17 mouse cellular contexts compared by ENCODE assay signal in the genomic region with DNA sequence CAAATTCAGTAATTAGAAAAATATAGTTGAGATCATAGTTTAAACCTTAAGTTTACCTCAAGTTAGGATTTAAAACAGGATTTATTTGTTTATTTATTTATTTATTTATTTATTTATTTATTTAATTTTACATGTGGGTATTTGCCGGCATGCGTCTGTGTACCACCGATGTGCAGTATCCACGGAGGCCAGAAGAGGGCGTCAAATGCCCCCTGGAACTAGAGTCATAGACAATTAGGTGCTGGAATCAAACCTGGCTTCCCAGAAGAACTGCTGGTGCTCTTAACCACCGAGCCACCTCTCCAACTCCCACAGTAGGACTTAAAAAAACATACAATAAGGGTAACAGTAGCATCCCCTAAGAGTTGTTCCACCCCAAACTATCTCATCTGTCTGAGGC.
A peak's percentile ranks its signal among the peaks of the same experiment; 100 is the strongest.
DNase-seq lines count a peak whose midpoint lies in the region; ATAC-seq and TF ChIP-seq lines count a peak whose summit lies in the region.
"Had no signal": no experiment of that assay in that cellular context is flagged by ENCODE, and none has a peak within 500 bp of the region (broad histone marks: within the 10 kb centered on the region; RNA-seq: fewer than 3 reads in every experiment).

No protein-coding gene starts in this region.

- intact Hi-C loops in left cerebral cortex, adult 2 months (cut with DNase I): no loop called here

- ATAC-seq in stomach, postnatal 0 days (ENCODE audit: low FRiP score, low TSS enrichment): no peak
- ATAC-seq: midbrain, embryonic 15.5 days had no signal

- DNase-seq in left cerebral cortex, adult 2 months (ENCODE audit: extremely low spot score in 1 of 2, low spot score in 2 of 2): no peak
- DNase-seq in left cerebral cortex, adult 9 months (ENCODE audit: low spot score in 2 of 2): no peak
- DNase-seq in thymus, postnatal 25 days: peak; percentile 18
- DNase-seq in thymus, postnatal 0 days (ENCODE audit: low spot score): no peak
- peak; percentile 42 for DNase-seq in MEL (ENCODE audit: low read depth, low spot score)
- no peak for DNase-seq in stomach, postnatal 0 days (ENCODE audit: low spot score)
- DNase-seq in retina, postnatal 1 day: no peak
- DNase-seq: cerebellum, postnatal 14 days; gastrocnemius, postnatal 36 days; kidney, adult 11 months had no signal

- H3K4me2 ChIP-seq in stomach, postnatal 0 days (replicated peaks; ENCODE audit: low read depth): no peak overlapping the region
- H3K4me2 ChIP-seq: heart, embryonic 13.5 days; liver, embryonic 15.5 days; midbrain, embryonic 15.5 days; neural tube, embryonic 12.5 days; stomach, embryonic 15.5 days had no signal

- no peaks in the 10 kb centered on the region for H3K79me2 ChIP-seq in MEL (ENCODE audit: control insufficient read depth, insufficient read depth, low read length, poor library complexity)

- TF ChIP-seq CTCF in left cerebral cortex, adult 2 months (IDR thresholded peaks at IDR 0.05): peak; percentile 32
- peak; percentile 39 to 70 (median 55); a peak in 5 of 6 replicates for TF ChIP-seq CTCF in MEL (IDR thresholded peaks at IDR 0.05 in 2 of 3, conservative IDR thresholded peaks at IDR 0.05 in 1 of 3; ENCODE audit: control insufficient read depth in 1 of 3, insufficient read depth in 1 of 3, low read depth in 2 of 3, low read length in 3 of 3, poor library complexity in 1 of 3, severe bottlenecking in 1 of 3)
- TF ChIP-seq CTCF in stomach, postnatal 0 days (IDR thresholded peaks at IDR 0.05; ENCODE audit: low read depth): peak; percentile 34; the same call in 1 of the 2 replicates

- no peak overlapping the region for H3K27ac ChIP-seq in left cerebral cortex, adult 2 months
- H3K27ac ChIP-seq in MEL (ENCODE audit: control insufficient read depth, low read depth, low read length): no peak overlapping the region
- H3K27ac ChIP-seq in stomach, postnatal 0 days (replicated peaks): no peak overlapping the region
- H3K27ac ChIP-seq: embryonic facial prominence, embryonic 10.5 days; heart, embryonic 13.5 days; hindbrain, embryonic 10.5 days; liver, embryonic 15.5 days; midbrain, embryonic 15.5 days; neural tube, embryonic 12.5 days; stomach, embryonic 15.5 days had no signal

- TF ChIP-seq EP300 in MEL (IDR thresholded peaks at IDR 0.05; ENCODE audit: low read depth in 1 of 2, low read length in 2 of 2): no peak
- TF ChIP-seq EP300 in stomach, postnatal 0 days (optimal IDR thresholded peaks at IDR 0.05): no peak

- H3K36me3 ChIP-seq in MEL (ENCODE audit: control insufficient read depth in 1 of 2, insufficient read depth in 2 of 2, low read length in 2 of 2): no peaks in the 10 kb centered on the region
- no peaks in the 10 kb centered on the region for H3K36me3 ChIP-seq in stomach, postnatal 0 days (ENCODE audit: control insufficient read depth, insufficient read depth, low read length)
- H3K36me3 ChIP-seq: embryonic facial prominence, embryonic 10.5 days; heart, embryonic 13.5 days; hindbrain, embryonic 10.5 days; liver, embryonic 15.5 days; midbrain, embryonic 15.5 days; neural tube, embryonic 12.5 days; stomach, embryonic 15.5 days had no signal

- no peaks in the 10 kb centered on the region for H3K9me3 ChIP-seq in MEL (replicated peaks; ENCODE audit: insufficient read depth, low read length)
- no peaks in the 10 kb centered on the region for H3K9me3 ChIP-seq in stomach, postnatal 0 days (ENCODE audit: control insufficient read depth, low read length)
- H3K9me3 ChIP-seq: embryonic facial prominence, embryonic 10.5 days; heart, embryonic 13.5 days; hindbrain, embryonic 10.5 days; liver, embryonic 15.5 days; midbrain, embryonic 15.5 days; neural tube, embryonic 12.5 days; stomach, embryonic 15.5 days had no signal

- 64% methylated on average over 6 of the region's 6 CpGs for WGBS in stomach, postnatal 0 days

- TF ChIP-seq POLR2A in MEL (IDR thresholded peaks at IDR 0.05; ENCODE audit: control insufficient read depth in 1 of 2, insufficient read depth in 1 of 2, low read depth in 1 of 2, low read length in 2 of 2, poor library complexity in 1 of 2): no peak

- H3K27me3 ChIP-seq in MEL (ENCODE audit: control insufficient read depth in 1 of 2, insufficient read depth in 2 of 2, low read length in 2 of 2): peaks cover 17 to 25% of the 10 kb centered on the region in 2 experiments
- H3K27me3 ChIP-seq in stomach, postnatal 0 days (ENCODE audit: control insufficient read depth, insufficient read depth, low read length): no peaks in the 10 kb centered on the region
- H3K27me3 ChIP-seq: heart, embryonic 13.5 days; midbrain, embryonic 15.5 days; neural tube, embryonic 12.5 days; stomach, embryonic 15.5 days had no signal

- TF ChIP-seq RAD21 in MEL (IDR thresholded peaks at IDR 0.05; ENCODE audit: low read depth, low read length): peak; percentile 43

- H3K4me3 ChIP-seq in left cerebral cortex, adult 2 months: no peak overlapping the region
- no peak overlapping the region for H3K4me3 ChIP-seq in MEL (ENCODE audit: control insufficient read depth in 1 of 2, insufficient read depth in 1 of 2, low read depth in 2 of 2, low read length in 2 of 2)
- no peak overlapping the region for H3K4me3 ChIP-seq in stomach, postnatal 0 days (ENCODE audit: low read depth, low read length)
- H3K4me3 ChIP-seq: embryonic facial prominence, embryonic 10.5 days; heart, embryonic 13.5 days; hindbrain, embryonic 10.5 days; liver, embryonic 15.5 days; midbrain, embryonic 15.5 days; neural tube, embryonic 12.5 days; stomach, embryonic 15.5 days had no signal

- no peak overlapping the region for H3K9ac ChIP-seq in MEL (ENCODE audit: control insufficient read depth, low read depth, low read length, poor library complexity, severe bottlenecking)
- no peak overlapping the region for H3K9ac ChIP-seq in stomach, postnatal 0 days (ENCODE audit: low read length)
- H3K9ac ChIP-seq: heart, embryonic 13.5 days; liver, embryonic 15.5 days; midbrain, embryonic 15.5 days; neural tube, embryonic 12.5 days; stomach, embryonic 15.5 days had no signal

- no peaks in the 10 kb centered on the region for H3K4me1 ChIP-seq in MEL (ENCODE audit: control insufficient read depth in 1 of 2, insufficient read depth in 2 of 2, low read length in 2 of 2)
- H3K4me1 ChIP-seq in stomach, postnatal 0 days (replicated peaks; ENCODE audit: control insufficient read depth, insufficient read depth): no peaks in the 10 kb centered on the region
- H3K4me1 ChIP-seq: liver, embryonic 15.5 days had no signal

TF ChIP-seq in MEL, 35 proteins besides CTCF, POLR2A, EP300 and RAD21:
- TF ChIP-seq USF2 (IDR thresholded peaks at IDR 0.05; ENCODE audit: borderline replicate concordance in 1 of 2, insufficient read depth in 1 of 2, low read depth in 1 of 2, low read length in 2 of 2) (no peak), MAFK (IDR thresholded peaks at IDR 0.05; ENCODE audit: borderline replicate concordance, low read depth, low read length) (no peak), ZNF384 (IDR thresholded peaks at IDR 0.05; ENCODE audit: low read depth, low read length) (no peak), SMC3 (IDR thresholded peaks at IDR 0.05; ENCODE audit: low read depth, low read length) (peak; percentile 59), ZC3H11A (IDR thresholded peaks at IDR 0.05; ENCODE audit: low read depth, low read length) (0 out of 2 replicates have a peak, but pooled peaks have one; percentile 19), POLR2AphosphoS5 (IDR thresholded peaks at IDR 0.05; ENCODE audit: borderline replicate concordance, low read depth, low read length) (no peak), ZKSCAN1 (IDR thresholded peaks at IDR 0.05; ENCODE audit: low read depth, low read length) (no peak)
TF ChIP-seq in MEL: peak in this region for 2.

Comparison
In these comparisons a context has a peak if more than half of its experiments do, and no peak if none do; other contexts are left out.
1. DNase-seq: peak in thymus, postnatal 25 days (single experiment) and MEL (single experiment); none in left cerebral cortex, adult 2 months (0 of 2), left cerebral cortex, adult 9 months (0 of 2), thymus, postnatal 0 days (single experiment), stomach, postnatal 0 days (single experiment) and retina, postnatal 1 day (single experiment).
2. Peak in every context shown above with its lines, with median percentiles within 50 percentile points of each other: CTCF ChIP-seq.